Mouse (Mus musculus): ENCODE measurements around the gene Olfr1247. TPM values are rescaled to one million over a fixed set of nuclear protein-coding genes. Genes with fewer than 3 reads are reported as not detected.

The Olfr1247 gene
- total RNA-seq (2023): under 1 TPM in 1 of 2 experiments, not detected in 1; 0.09 TPM

GRCm38 (mm10) chr2:89614030-89614429 is at the start of gene Olfr1247:
TSS of gene Olfr1247 (minus strand) at chr2:89614130.

GRCm38 (mm10) chr2:89661367-89661766 is 47.4 kb upstream of the Olfr1247 start, which contains the start of gene Olfr1250:
TSS of gene Olfr1250 (minus strand) at chr2:89661467.

GRCm38 (mm10) chr2:89634883-89635282 is 21.0 kb upstream of the Olfr1247 start, which contains the start of gene Olfr1249:
TSS of gene Olfr1249 (minus strand) at chr2:89634983.

GRCm38 (mm10) chr2:89618145-89618544 is 4.2 kb upstream of the Olfr1247 start, which contains the start of gene Olfr1248:
TSS of gene Olfr1248 (minus strand) at chr2:89618245.

GRCm38 (mm10) chr2:89593057-89593456 is 20.9 kb downstream of the Olfr1247 start, which contains the start of gene Olfr1246:
TSS of gene Olfr1246 (minus strand) at chr2:89593157.

GRCm38 (mm10) chr2:89578347-89578746 is 35.6 kb downstream of the Olfr1247 start, which contains the start of gene Olfr1245:
TSS of gene Olfr1245 (minus strand) at chr2:89578447.

Other genes starting within 250 kb of the Olfr1247 start
- gene Olfr1234, start 249.3 kb downstream of the Olfr1247 start, total RNA-seq (2023): not detected
- not detected for gene Olfr1238, start 204.5 kb downstream of the Olfr1247 start, total RNA-seq (2023)
- not detected for gene Olfr1239, start 193.7 kb downstream of the Olfr1247 start, total RNA-seq (2023)
- not detected for gene Olfr1240, start 171.1 kb downstream of the Olfr1247 start, total RNA-seq (2023)
- gene Olfr1241, start 127.0 kb downstream of the Olfr1247 start, total RNA-seq (2023): not detected
- gene Olfr1242, start 115.8 kb downstream of the Olfr1247 start, total RNA-seq (2023): not detected
- not detected for gene Olfr1243, start 82.6 kb downstream of the Olfr1247 start, total RNA-seq (2023)
- gene Olfr1245, start 35.7 kb downstream of the Olfr1247 start, total RNA-seq (2023): not detected
- gene Olfr1246, start 21.0 kb downstream of the Olfr1247 start, total RNA-seq (2023): not detected
- not detected for gene Olfr1248, start 4.1 kb upstream of the Olfr1247 start, total RNA-seq (2023)
- gene Olfr1249, start 20.9 kb upstream of the Olfr1247 start, total RNA-seq (2023): not detected
- gene Olfr1250, start 47.3 kb upstream of the Olfr1247 start, total RNA-seq (2023): not detected
- not detected for gene Olfr1251, start 57.8 kb upstream of the Olfr1247 start, total RNA-seq (2023)
- not detected for gene Olfr1252, start 110.9 kb upstream of the Olfr1247 start, total RNA-seq (2023)
- gene Olfr1253, start 143.0 kb upstream of the Olfr1247 start, total RNA-seq (2023): not detected
- not detected for gene Olfr1254, start 179.5 kb upstream of the Olfr1247 start, total RNA-seq (2023)
- not detected for gene Olfr1255, start 197.9 kb upstream of the Olfr1247 start, total RNA-seq (2023)
- gene Olfr1256, start 227.4 kb upstream of the Olfr1247 start, total RNA-seq (2023): not detected
- not detected for gene Olfr48, start 234.1 kb upstream of the Olfr1247 start, total RNA-seq (2023)